Mouse (Mus musculus) heart, postnatal 0 days (tissue): ENCODE measurements around the gene Lancl3.
"Not testable (repeated sequence)": the region's sequence is repeated elsewhere in the genome, so short reads cannot be mapped to it uniquely, and the experiment has no call there.

Source experiments
- CTCF ChIP-seq: IDR thresholded peaks from 2 replicates; pipeline ENCODE4 v1.5.1; 2016; ENCODE audit warnings: antibody characterized with exemption, control low read depth, low read depth
- EP300 ChIP-seq: IDR thresholded peaks from 2 replicates; pipeline ENCODE4 v1.6.1; 2016; ENCODE audit warnings: antibody characterized with exemption, low read depth

- not testable (repeated sequence) for TF ChIP-seq CTCF, EP300
Measured at GRCm38 (mm10) chrX:9316457-9316856, 116.8 kb downstream of the Lancl3 start.
